Mouse (Mus musculus) embryonic fibroblast, embryonic 13.5 days (primary cell): ENCODE measurements around the gene Il17d. TPM values are rescaled to one million over a fixed set of nuclear protein-coding genes. Genes with fewer than 3 reads are reported as not detected.

ENCODE experiments used
- H3K27ac ChIP-seq: 2 replicates; pipeline ENCODE4 v1.5.1; 2012; ENCODE audit warnings: low read length, control low read depth, inconsistent platforms; ENCODE audit not compliant: insufficient read depth
- H3K4me1 ChIP-seq: 2 replicates; pipeline ENCODE4 v1.6.1; 2011; ENCODE audit warnings: low read length; ENCODE audit not compliant: control insufficient read depth, insufficient read depth
- H3K4me3 ChIP-seq: 2 replicates; pipeline ENCODE4 v1.5.1; 2011; ENCODE audit warnings: mild to moderate bottlenecking, control low read depth, low read length; ENCODE audit not compliant: insufficient read depth
- CTCF ChIP-seq: IDR thresholded peaks from 2 replicates; pipeline ENCODE4 v1.5.1; 2011; ENCODE audit warnings: mild to moderate bottlenecking, control low read depth, low read length, moderate library complexity, borderline replicate concordance; ENCODE audit not compliant: insufficient read depth
- POLR2A ChIP-seq: IDR thresholded peaks from 2 replicates; pipeline ENCODE4 v1.6.1; 2011; ENCODE audit warnings: low read depth, mild to moderate bottlenecking, control low read depth, low read length, moderate library complexity
- polyA plus RNA-seq: library from polyadenylated mRNA; stranded (reverse); fragments of >200 nt; gene quantifications from 2 replicates; pipeline ENCODE4 v1.2.4, GENCODE M21; 2011; ENCODE audit warnings: low read depth; ENCODE audit not compliant: missing spikeins, insufficient read length

Gene Il17d
- polyA plus RNA-seq, 1 experiment, result 3.5 TPM

GRCm38 (mm10) chr14:57533841-57534240 is 9.3 kb downstream of the Il17d start:
- no peak for TF ChIP-seq CTCF
- no peak for TF ChIP-seq POLR2A
- Histone ChIP-seq H3K4me1 (peaks cover 2% of the 10 kb centered on the region; the same call in 1 of the 2 replicates), H3K4me3 (no peak overlapping the region), H3K27ac (no peak overlapping the region)

- Histone ChIP-seq H3K4me3 (no peak overlapping the region), H3K4me1 (peaks cover 2% of the 10 kb centered on the region; the same call in 1 of the 2 replicates), H3K27ac (no peak overlapping the region)
- TF ChIP-seq CTCF (no peak), POLR2A (no peak)
Measured at GRCm38 (mm10) chr14:57534346-57534745, 9.8 kb downstream of the Il17d start.

GRCm38 (mm10) chr14:57534961-57535360 is 10.4 kb downstream of the Il17d start:
- Histone ChIP-seq H3K27ac (no peak overlapping the region), H3K4me1 (peaks cover 2% of the 10 kb centered on the region; the same call in 1 of the 2 replicates), H3K4me3 (no peak overlapping the region)
- TF ChIP-seq CTCF (no peak), POLR2A (no peak)

- Histone ChIP-seq H3K4me1 (peaks cover 2% of the 10 kb centered on the region; the same call in 1 of the 2 replicates), H3K4me3 (no peak overlapping the region), H3K27ac (no peak overlapping the region)
- no peak for TF ChIP-seq CTCF
- no peak for TF ChIP-seq POLR2A
Measured at GRCm38 (mm10) chr14:57535646-57536045, 11.1 kb downstream of the Il17d start.

- TF ChIP-seq CTCF, result no peak
- no peak for TF ChIP-seq POLR2A
- Histone ChIP-seq H3K27ac (no peak overlapping the region), H3K4me1 (peaks cover 2% of the 10 kb centered on the region; the same call in 1 of the 2 replicates), H3K4me3 (no peak overlapping the region)
Measured at GRCm38 (mm10) chr14:57536820-57537219, 12.2 kb downstream of the Il17d start.

- Histone ChIP-seq H3K27ac (no peak overlapping the region), H3K4me1 (peaks cover 2% of the 10 kb centered on the region; the same call in 1 of the 2 replicates), H3K4me3 (no peak overlapping the region)
- TF ChIP-seq CTCF (no peak), POLR2A (no peak)
Measured at GRCm38 (mm10) chr14:57537261-57538015, 12.9 kb downstream of the Il17d start.

- H3K4me1 ChIP-seq, result no peaks in the 10 kb centered on the region
- no peak overlapping the region for H3K4me3 ChIP-seq
- no peak overlapping the region for H3K27ac ChIP-seq
- TF ChIP-seq CTCF, result no peak
- no peak for TF ChIP-seq POLR2A
Measured at GRCm38 (mm10) chr14:57540683-57541082, 16.1 kb downstream of the Il17d start.

GRCm38 (mm10) chr14:57542231-57542630 is 17.7 kb downstream of the Il17d start:
- Histone ChIP-seq H3K4me1 (no peaks in the 10 kb centered on the region), H3K4me3 (no peak overlapping the region), H3K27ac (no peak overlapping the region)
- TF ChIP-seq POLR2A (no peak), CTCF (no peak)

GRCm38 (mm10) chr14:57543420-57544039 is 19.0 kb downstream of the Il17d start:
- no peak for TF ChIP-seq POLR2A
- TF ChIP-seq CTCF, result no peak
- H3K4me3 ChIP-seq, result no peak overlapping the region
- H3K4me1 ChIP-seq, result no peaks in the 10 kb centered on the region
- no peak overlapping the region for H3K27ac ChIP-seq

- Histone ChIP-seq H3K27ac (no peak overlapping the region), H3K4me1 (no peaks in the 10 kb centered on the region), H3K4me3 (no peak overlapping the region)
- TF ChIP-seq POLR2A (no peak), CTCF (no peak)
Measured at GRCm38 (mm10) chr14:57545526-57545925, 20.9 kb downstream of the Il17d start.
